ENCODE assay signal across 25 mouse cellular contexts in the genomic region with DNA sequence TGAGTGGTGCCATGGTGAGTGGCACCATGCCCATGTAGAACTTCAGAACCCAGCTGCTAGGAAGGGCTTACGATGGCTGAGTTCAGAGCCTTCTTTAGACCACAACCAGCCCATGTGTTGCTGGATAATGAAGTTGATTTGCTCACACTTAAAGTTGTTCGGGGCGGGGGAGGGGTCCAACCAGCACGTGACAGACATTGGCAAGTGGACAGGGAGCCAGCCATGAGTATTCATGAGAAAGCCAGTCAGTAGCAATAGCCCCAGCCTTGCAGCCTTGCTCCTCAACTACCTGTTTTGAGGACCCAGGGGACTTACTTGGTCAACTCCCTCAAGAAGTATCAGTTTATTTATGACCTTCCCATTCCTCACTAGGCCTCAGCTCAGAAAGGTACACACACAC. TPM values are rescaled to one million over a fixed set of nuclear protein-coding genes. Genes with fewer than 3 reads are reported as not detected.
DNase-seq lines count a peak whose midpoint lies in the region; ATAC-seq and TF ChIP-seq lines count a peak whose summit lies in the region.
"Had no signal": no experiment of that assay in that cellular context is flagged by ENCODE, and none has a peak within 500 bp of the region (broad histone marks: within the 10 kb centered on the region; RNA-seq: fewer than 3 reads in every experiment).

No protein-coding gene starts in this region.

- TF ChIP-seq EP300 in CH12.LX (IDR thresholded peaks at IDR 0.05; ENCODE audit: low read length): no peak

- DNase-seq in forebrain, postnatal 0 days: peak; percentile 34
- DNase-seq in forebrain, embryonic 11.5 days (ENCODE audit: low spot score): no peak
- DNase-seq in lung, adult 18-20 months: no peak
- no peak for DNase-seq in CH12.LX (ENCODE audit: extremely low read depth)
- no peak for DNase-seq in embryonic facial prominence, embryonic 10.5 days (ENCODE audit: low spot score)
- DNase-seq: adrenal gland, adult 2 months; adrenal gland, postnatal 36 days; cerebellum, adult 2 months; gastrocnemius, postnatal 14 days; heart, postnatal 14 days; kidney, adult 2 months; kidney, postnatal 36 days; right cerebral cortex, postnatal 14 days had no signal

- no peak overlapping the region for H3K27ac ChIP-seq in forebrain, postnatal 0 days (ENCODE audit: low read depth, low read length)
- no peak overlapping the region for H3K27ac ChIP-seq in forebrain, embryonic 11.5 days (ENCODE audit: low read depth, low read length)
- no peak overlapping the region for H3K27ac ChIP-seq in lung, embryonic 15.5 days
- no peak overlapping the region for H3K27ac ChIP-seq in CH12.LX (ENCODE audit: insufficient read depth, low read depth)
- no peak overlapping the region for H3K27ac ChIP-seq in midbrain, embryonic 15.5 days
- no peak overlapping the region for H3K27ac ChIP-seq in embryonic facial prominence, embryonic 10.5 days (replicated peaks)
- H3K27ac ChIP-seq: embryonic facial prominence, embryonic 15.5 days; hindbrain, embryonic 12.5 days; intestine, embryonic 15.5 days; layer of hippocampus, adult 2 months; left cerebral cortex, adult 2 months; limb, embryonic 12.5 days; liver, embryonic 15.5 days; macrophage had no signal

- TF ChIP-seq POLR2A in CH12.LX (IDR thresholded peaks at IDR 0.05; ENCODE audit: low read depth, low read length): no peak

- TF ChIP-seq RAD21 in CH12.LX (IDR thresholded peaks at IDR 0.05; ENCODE audit: low read depth, low read length): no peak

- no peaks in the 10 kb centered on the region for H3K4me1 ChIP-seq in forebrain, postnatal 0 days (ENCODE audit: insufficient read depth)
- no peaks in the 10 kb centered on the region for H3K4me1 ChIP-seq in forebrain, embryonic 11.5 days (replicated peaks; ENCODE audit: control insufficient read depth, insufficient read depth, low read length)
- H3K4me1 ChIP-seq in lung, embryonic 15.5 days: no peaks in the 10 kb centered on the region
- peaks cover 0 to 12% of the 10 kb centered on the region in 2 experiments; a peak in 2 of 4 replicates for H3K4me1 ChIP-seq in CH12.LX (ENCODE audit: control insufficient read depth in 1 of 2, insufficient read depth in 2 of 2)
- no peaks in the 10 kb centered on the region for H3K4me1 ChIP-seq in midbrain, embryonic 15.5 days
- H3K4me1 ChIP-seq in embryonic facial prominence, embryonic 10.5 days: peaks cover 14% of the 10 kb centered on the region
- H3K4me1 ChIP-seq: embryonic facial prominence, embryonic 15.5 days; intestine, embryonic 15.5 days had no signal

- no peak overlapping the region for H3K9ac ChIP-seq in forebrain, postnatal 0 days
- no peak overlapping the region for H3K9ac ChIP-seq in forebrain, embryonic 11.5 days (ENCODE audit: low read length)
- no peak overlapping the region for H3K9ac ChIP-seq in lung, embryonic 15.5 days
- H3K9ac ChIP-seq in CH12.LX (ENCODE audit: insufficient read depth, low read depth): no peak overlapping the region
- no peak overlapping the region for H3K9ac ChIP-seq in midbrain, embryonic 15.5 days
- H3K9ac ChIP-seq: embryonic facial prominence, embryonic 15.5 days; hindbrain, embryonic 12.5 days; intestine, embryonic 15.5 days; limb, embryonic 12.5 days; liver, embryonic 15.5 days had no signal

- H3K4me3 ChIP-seq in forebrain, postnatal 0 days (ENCODE audit: low read depth, low read length): no peak overlapping the region
- H3K4me3 ChIP-seq in forebrain, embryonic 11.5 days (ENCODE audit: low read depth, low read length): no peak overlapping the region
- H3K4me3 ChIP-seq in lung, embryonic 15.5 days: no peak overlapping the region
- H3K4me3 ChIP-seq in CH12.LX (replicated peaks in 1 of 3; ENCODE audit: low read depth in 2 of 3, low read length in 2 of 3, poor library complexity in 1 of 3): no peak overlapping the region
- no peak overlapping the region for H3K4me3 ChIP-seq in midbrain, embryonic 15.5 days
- H3K4me3 ChIP-seq in embryonic facial prominence, embryonic 10.5 days: no peak overlapping the region
- H3K4me3 ChIP-seq: embryonic facial prominence, embryonic 15.5 days; hindbrain, embryonic 12.5 days; intestine, embryonic 15.5 days; layer of hippocampus, adult 2 months; left cerebral cortex, adult 2 months; limb, embryonic 12.5 days; liver, embryonic 15.5 days had no signal

- ATAC-seq in forebrain, postnatal 0 days: peak; percentile 82
- no peak for ATAC-seq in forebrain, embryonic 11.5 days (replicated peaks; ENCODE audit: low FRiP score)
- peak; percentile 16; the same call in 1 of the 2 replicates for ATAC-seq in lung, embryonic 15.5 days (ENCODE audit: borderline replicate concordance, extremely low read depth, low FRiP score, low TSS enrichment)
- ATAC-seq in midbrain, embryonic 15.5 days (replicated peaks): 0 out of 2 replicates have a peak, but pooled peaks have one; percentile 11
- ATAC-seq: activated CD4-positive, CD25-positive, alpha-beta regulatory T cell, adult 4 months; intestine, embryonic 15.5 days; lung, postnatal 0 days had no signal

- in situ Hi-C loops in CH12.LX (cut with MboI; ENCODE audit: low pct_ligation_motif_present, low pct_unique_long_range_greater_than_20kb, low sequenced_read_pairs): no loop called here

- dilution Hi-C loops in CH12.LX (cut with MboI; ENCODE audit: extremely low pct_ligation_motif_present, extremely low pct_unique_long_range_greater_than_20kb, low sequenced_read_pairs): no loop called here

- H3K4me2 ChIP-seq in forebrain, postnatal 0 days (ENCODE audit: low read depth): no peak overlapping the region
- no peak overlapping the region for H3K4me2 ChIP-seq in forebrain, embryonic 11.5 days (ENCODE audit: low read depth, low read length, severe bottlenecking)
- no peak overlapping the region for H3K4me2 ChIP-seq in lung, embryonic 15.5 days
- H3K4me2 ChIP-seq in CH12.LX (ENCODE audit: insufficient read depth, low read depth, poor library complexity, severe bottlenecking): no peak overlapping the region
- no peak overlapping the region for H3K4me2 ChIP-seq in midbrain, embryonic 15.5 days
- H3K4me2 ChIP-seq: embryonic facial prominence, embryonic 15.5 days; hindbrain, embryonic 12.5 days; intestine, embryonic 15.5 days; limb, embryonic 12.5 days; liver, embryonic 15.5 days had no signal

- H3K79me2 ChIP-seq in CH12.LX (replicated peaks; ENCODE audit: control insufficient read depth, extremely low read depth, insufficient read depth, poor library complexity, severe bottlenecking): no peaks in the 10 kb centered on the region

- H3K27me3 ChIP-seq in forebrain, postnatal 0 days (ENCODE audit: insufficient read depth, low read length): no peaks in the 10 kb centered on the region
- no peaks in the 10 kb centered on the region for H3K27me3 ChIP-seq in forebrain, embryonic 11.5 days (ENCODE audit: control insufficient read depth, insufficient read depth, low read length)
- H3K27me3 ChIP-seq in lung, embryonic 15.5 days: no peaks in the 10 kb centered on the region
- peaks cover 20% of the 10 kb centered on the region for H3K27me3 ChIP-seq in CH12.LX (replicated peaks)
- no peaks in the 10 kb centered on the region for H3K27me3 ChIP-seq in midbrain, embryonic 15.5 days (replicated peaks)
- H3K27me3 ChIP-seq in embryonic facial prominence, embryonic 10.5 days (replicated peaks; ENCODE audit: low read depth, poor library complexity, severe bottlenecking): no peaks in the 10 kb centered on the region
- H3K27me3 ChIP-seq: embryonic facial prominence, embryonic 15.5 days; hindbrain, embryonic 12.5 days; intestine, embryonic 15.5 days; limb, embryonic 12.5 days; liver, embryonic 15.5 days had no signal

- no peaks in the 10 kb centered on the region for H3K9me3 ChIP-seq in forebrain, postnatal 0 days (ENCODE audit: low read length)
- H3K9me3 ChIP-seq in forebrain, embryonic 11.5 days (ENCODE audit: control insufficient read depth, low read length): no peaks in the 10 kb centered on the region
- H3K9me3 ChIP-seq in lung, embryonic 15.5 days: no peaks in the 10 kb centered on the region
- peaks cover 5% of the 10 kb centered on the region for H3K9me3 ChIP-seq in CH12.LX (replicated peaks; ENCODE audit: low read length)
- H3K9me3 ChIP-seq in midbrain, embryonic 15.5 days: no peaks in the 10 kb centered on the region
- H3K9me3 ChIP-seq in embryonic facial prominence, embryonic 10.5 days: no peaks in the 10 kb centered on the region
- H3K9me3 ChIP-seq: embryonic facial prominence, embryonic 15.5 days; intestine, embryonic 15.5 days; limb, embryonic 12.5 days; liver, embryonic 15.5 days had no signal

- no peak for TF ChIP-seq CTCF in forebrain, postnatal 0 days (IDR thresholded peaks at IDR 0.05; ENCODE audit: low read depth)
- no peak for TF ChIP-seq CTCF in CH12.LX (conservative IDR thresholded peaks at IDR 0.05 in 1 of 2, IDR thresholded peaks at IDR 0.05 in 1 of 2; ENCODE audit: low read depth in 2 of 2, low read length in 2 of 2)

- H3K36me3 ChIP-seq in forebrain, postnatal 0 days (ENCODE audit: insufficient read depth): no peaks in the 10 kb centered on the region
- no peaks in the 10 kb centered on the region for H3K36me3 ChIP-seq in forebrain, embryonic 11.5 days (ENCODE audit: control insufficient read depth, insufficient read depth, low read length)
- no peaks in the 10 kb centered on the region for H3K36me3 ChIP-seq in lung, embryonic 15.5 days
- no peaks in the 10 kb centered on the region for H3K36me3 ChIP-seq in CH12.LX (replicated peaks in 1 of 2; ENCODE audit: control insufficient read depth in 1 of 2, insufficient read depth in 1 of 2, low read length in 1 of 2)
- H3K36me3 ChIP-seq in midbrain, embryonic 15.5 days (replicated peaks): no peaks in the 10 kb centered on the region
- H3K36me3 ChIP-seq in embryonic facial prominence, embryonic 10.5 days (replicated peaks): no peaks in the 10 kb centered on the region
- H3K36me3 ChIP-seq: embryonic facial prominence, embryonic 15.5 days; hindbrain, embryonic 12.5 days; intestine, embryonic 15.5 days; limb, embryonic 12.5 days had no signal

- 51% methylated on average over 4 of the region's 4 CpGs for WGBS in forebrain, postnatal 0 days
- WGBS in forebrain, embryonic 11.5 days: 90% methylated on average over 4 of the region's 4 CpGs
- 55% methylated on average over 4 of the region's 4 CpGs for WGBS in lung, embryonic 15.5 days
- 59% methylated on average over 4 of the region's 4 CpGs for WGBS in midbrain, embryonic 15.5 days
- WGBS in embryonic facial prominence, embryonic 10.5 days: 84% methylated on average over 4 of the region's 4 CpGs

TF ChIP-seq in CH12.LX, 34 proteins besides CTCF, POLR2A, EP300 and RAD21 (continues in another document):
- no peak for TF ChIP-seq SIN3A (IDR thresholded peaks at IDR 0.05; ENCODE audit: low read length)

RNA-seq across cellular contexts. Expression of a gene that starts 40.4 kb away (rescaled TPM):
- total RNA-seq in forebrain, postnatal 0 days (2014; rRNA removed): 4.7 and 7.9 TPM in 2 replicates
- 5.1 and 9.4 TPM in 2 replicates for polyA plus RNA-seq in forebrain, postnatal 0 days (2015; fragmentation: Nextera tagmentation; extraction: Ambion mirVana)
- 2.2 and 2.4 TPM in 2 replicates for polyA plus RNA-seq in forebrain, embryonic 11.5 days (2014; fragmentation: Nextera tagmentation; extraction: Ambion mirVana)
- polyA plus RNA-seq in lung, embryonic 15.5 days (2015; fragmentation: Nextera tagmentation; extraction: Ambion mirVana): 5.2 and 6.3 TPM in 2 replicates
- 0.55 and 0.59 TPM in 2 replicates for total RNA-seq in CH12.LX (2012; rRNA removed)
- 0.15 TPM in 1 of 2 replicates, not detected in the other for total RNA-seq in CH12.LX (2014; rRNA removed)
- polyA plus RNA-seq in CH12.LX (2012; ENCODE audit: insufficient read length, low read depth): 0.10 TPM in 1 of 2 replicates, not detected in the other
- polyA plus RNA-seq in midbrain, embryonic 15.5 days (2015; fragmentation: Nextera tagmentation; extraction: Ambion mirVana): 5.8 and 6.3 TPM in 2 replicates
- polyA plus RNA-seq in embryonic facial prominence, embryonic 10.5 days (2016; fragmentation: Nextera tagmentation; extraction: Ambion mirVana): 1.7 and 2.2 TPM in 2 replicates
